Mouse (Mus musculus): ENCODE data around the gene Slc25a42. TPM values are rescaled to one million over a fixed set of nuclear protein-coding genes. Genes with fewer than 3 reads are reported as not detected.

Slc25a42 gene
- total and polyA plus RNA-seq, 3 experiments = 0.63 to 3.0 (median 2.9) TPM

GRCm38 (mm10) chr8:70137890-70138289, 74.2 kb downstream of the Slc25a42 start:
- Histone ChIP-seq H3K4me2 (ENCODE audit: insufficient read depth, low read depth, poor library complexity, severe bottlenecking) (peak overlapping the region; percentile 93), H3K9me3 (replicated peaks; ENCODE audit: low read length) (no peaks in the 10 kb centered on the region), H3K27me3 (replicated peaks) (no peaks in the 10 kb centered on the region), H3K27ac (ENCODE audit: insufficient read depth, low read depth) (no peak overlapping the region), H3K79me2 (replicated peaks; ENCODE audit: control insufficient read depth, extremely low read depth, insufficient read depth, poor library complexity, severe bottlenecking) (peaks cover 28% of the 10 kb centered on the region), H3K36me3 (replicated peaks in 1 of 2; ENCODE audit: control insufficient read depth in 1 of 2, insufficient read depth in 1 of 2, low read length in 1 of 2) (peaks cover 50 to 55% of the 10 kb centered on the region in 2 experiments), H3K4me1 (ENCODE audit: control insufficient read depth in 1 of 2, insufficient read depth in 2 of 2) (peaks cover 20 to 49% of the 10 kb centered on the region in 2 experiments), H3K9ac (ENCODE audit: insufficient read depth, low read depth) (peak overlapping the region; percentile 91), H3K4me3 (replicated peaks in 1 of 3; ENCODE audit: low read depth in 2 of 3, low read length in 2 of 3, poor library complexity in 1 of 3) (peak overlapping the region; percentile 79 to 81 (median 79))
- DNase-seq (ENCODE audit: extremely low read depth) = no peak
- dilution Hi-C loops (cut with MboI; ENCODE audit: extremely low pct_ligation_motif_present, extremely low pct_unique_long_range_greater_than_20kb, low sequenced_read_pairs) (no loop called here), in situ Hi-C loops (cut with MboI; ENCODE audit: low pct_ligation_motif_present, low pct_unique_long_range_greater_than_20kb, low sequenced_read_pairs) (no loop called here)
- TF ChIP-seq MAX (IDR thresholded peaks at IDR 0.05; ENCODE audit: low read length) (no peak), PAX5 (IDR thresholded peaks at IDR 0.05; ENCODE audit: low read length) (no peak), ZC3H11A (IDR thresholded peaks at IDR 0.05; ENCODE audit: low read depth, low read length) (no peak), EP300 (IDR thresholded peaks at IDR 0.05; ENCODE audit: low read length) (no peak), JUN (IDR thresholded peaks at IDR 0.05; ENCODE audit: insufficient read depth, low read depth, low read length) (no peak), NRF1 (IDR thresholded peaks at IDR 0.05; ENCODE audit: low read depth, low read length) (no peak), E2F4 (IDR thresholded peaks at IDR 0.05; ENCODE audit: insufficient replicate concordance, low read depth, low read length) (no peak), RAD21 (IDR thresholded peaks at IDR 0.05; ENCODE audit: low read depth, low read length) (no peak), POLR2A (IDR thresholded peaks at IDR 0.05; ENCODE audit: low read depth, low read length) (no peak), BHLHE40 (IDR thresholded peaks at IDR 0.05; ENCODE audit: low read depth, low read length) (no peak), UBTF (IDR thresholded peaks at IDR 0.05; ENCODE audit: low read depth, low read length) (no peak), SIN3A (IDR thresholded peaks at IDR 0.05; ENCODE audit: low read length) (no peak), CTCF (conservative IDR thresholded peaks at IDR 0.05 in 1 of 2, IDR thresholded peaks at IDR 0.05 in 1 of 2; ENCODE audit: low read depth in 2 of 2, low read length in 2 of 2) (no peak)

- Histone ChIP-seq H3K36me3 (replicated peaks in 1 of 2; ENCODE audit: control insufficient read depth in 1 of 2, insufficient read depth in 1 of 2, low read length in 1 of 2) (peaks cover 40 to 54% of the 10 kb centered on the region in 2 experiments), H3K4me3 (replicated peaks in 1 of 3; ENCODE audit: low read depth in 2 of 3, low read length in 2 of 3, poor library complexity in 1 of 3) (no peak overlapping the region), H3K79me2 (replicated peaks; ENCODE audit: control insufficient read depth, extremely low read depth, insufficient read depth, poor library complexity, severe bottlenecking) (peaks cover 38% of the 10 kb centered on the region), H3K9me3 (replicated peaks; ENCODE audit: low read length) (no peaks in the 10 kb centered on the region), H3K4me2 (ENCODE audit: insufficient read depth, low read depth, poor library complexity, severe bottlenecking) (no peak overlapping the region), H3K9ac (ENCODE audit: insufficient read depth, low read depth) (no peak overlapping the region), H3K27ac (ENCODE audit: insufficient read depth, low read depth) (no peak overlapping the region), H3K27me3 (replicated peaks) (no peaks in the 10 kb centered on the region), H3K4me1 (ENCODE audit: control insufficient read depth in 1 of 2, insufficient read depth in 2 of 2) (peaks cover 18 to 49% of the 10 kb centered on the region in 2 experiments)
- DNase-seq (ENCODE audit: extremely low read depth) = no peak
- no peak for TF ChIP-seq TBP (conservative IDR thresholded peaks at IDR 0.05; ENCODE audit: low read depth, low read length)
- no peak for TF ChIP-seq PAX5 (IDR thresholded peaks at IDR 0.05; ENCODE audit: low read length)
- TF ChIP-seq ETS1 (conservative IDR thresholded peaks at IDR 0.05; ENCODE audit: low read depth, low read length) = no peak
- TF ChIP-seq MAFK (IDR thresholded peaks at IDR 0.05; ENCODE audit: insufficient replicate concordance, low read length) = no peak
- no peak for TF ChIP-seq BHLHE40 (IDR thresholded peaks at IDR 0.05; ENCODE audit: low read depth, low read length)
- TF ChIP-seq CTCF (conservative IDR thresholded peaks at IDR 0.05 in 1 of 2, IDR thresholded peaks at IDR 0.05 in 1 of 2; ENCODE audit: low read depth in 2 of 2, low read length in 2 of 2) = no peak
- TF ChIP-seq ELF1 (IDR thresholded peaks at IDR 0.05; ENCODE audit: low read depth, low read length) = no peak
- no peak for TF ChIP-seq ZMIZ1 (IDR thresholded peaks at IDR 0.05; ENCODE audit: low read depth, low read length)
- no peak for TF ChIP-seq KAT2A (IDR thresholded peaks at IDR 0.05; ENCODE audit: insufficient replicate concordance, low read length)
- no peak for TF ChIP-seq NELFE (IDR thresholded peaks at IDR 0.05; ENCODE audit: low read depth, low read length)
- no peak for TF ChIP-seq RCOR1 (conservative IDR thresholded peaks at IDR 0.05; ENCODE audit: low read depth, low read length)
- dilution Hi-C loops (cut with MboI; ENCODE audit: extremely low pct_ligation_motif_present, extremely low pct_unique_long_range_greater_than_20kb, low sequenced_read_pairs) = no loop called here
- in situ Hi-C loops (cut with MboI; ENCODE audit: low pct_ligation_motif_present, low pct_unique_long_range_greater_than_20kb, low sequenced_read_pairs) = no loop called here
These were observed 75.5 kb downstream of the Slc25a42 start for GRCm38 (mm10) chr8:70136591-70136990.

All from CH12.LX (cell line).